Mouse (Mus musculus) ES-Bruce4 (cell line): Measurements from ENCODE around the gene Arid5b.

Source experiments
- CTCF ChIP-seq: IDR thresholded peaks from one replicate; pipeline ENCODE4 v1.8.1; 2011; ENCODE audit warnings: low read depth, low read length
- EP300 ChIP-seq: IDR thresholded peaks from 2 replicates; pipeline ENCODE4 v1.6.1; 2011; ENCODE audit warnings: low read depth, low read length; ENCODE audit not compliant: insufficient read depth
- POLR2A ChIP-seq: IDR thresholded peaks from one replicate; pipeline ENCODE4 v1.8.1; 2011; ENCODE audit warnings: low read length; ENCODE audit not compliant: insufficient read depth

DNA sequence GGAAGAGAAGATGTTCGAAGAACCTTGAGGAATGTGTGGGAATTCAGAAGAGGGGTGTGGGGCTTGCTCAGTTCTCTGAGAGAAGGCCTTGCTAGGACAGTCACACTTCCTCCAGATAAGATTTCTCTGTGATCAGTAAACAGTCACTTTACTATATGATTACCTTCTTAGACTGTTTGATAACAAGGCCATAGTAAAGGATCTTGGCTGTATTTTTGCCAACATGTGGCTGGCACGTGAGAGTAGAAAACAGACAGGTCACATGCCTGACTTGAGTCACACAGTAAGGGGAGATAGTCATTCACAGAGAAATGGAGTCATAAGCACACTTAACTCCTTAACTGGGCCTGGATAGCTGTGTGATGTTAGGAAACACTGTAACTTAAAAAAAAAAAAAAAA lies 151.4 kb downstream of the Arid5b start:
- TF ChIP-seq POLR2A (no peak), CTCF (no peak), EP300 (no peak)
